Mouse (Mus musculus) midbrain, embryonic 13.5 days (tissue): ENCODE data around the gene Rbm24. TPM values are rescaled to one million over a fixed set of nuclear protein-coding genes. Genes with fewer than 3 reads are reported as not detected.
A peak's percentile ranks its signal among the peaks of the same experiment; 100 is the strongest.

Experiments used
- ATAC-seq: fragments of 200-750 bp; cut with Nextera tagmentation; 2 replicates; pipeline ENCODE4 v1.8.0; 2017; ENCODE audit warnings: mild to moderate bottlenecking, moderate TSS enrichment, moderate library complexity
- H3K27ac ChIP-seq: fragments of 300-500 bp; sonication (generic); 2 replicates; pipeline ENCODE4 v1.5.1; 2015; ENCODE audit warnings: inconsistent platforms, mild to moderate bottlenecking, moderate library complexity
- H3K27me3 ChIP-seq: fragments of 300-500 bp; sonication (generic); 2 replicates; pipeline ENCODE4 v1.6.1; 2015; ENCODE audit warnings: mild to moderate bottlenecking, inconsistent platforms
- H3K36me3 ChIP-seq: fragments of 300-500 bp; sonication (generic); 2 replicates; pipeline ENCODE4 v1.6.1; 2015; ENCODE audit warnings: mild to moderate bottlenecking, inconsistent platforms
- H3K4me1 ChIP-seq: fragments of 300-500 bp; sonication (generic); replicated peaks from 2 replicates; pipeline ENCODE4 v1.6.1; 2015; ENCODE audit warnings: inconsistent platforms
- H3K4me2 ChIP-seq: fragments of 300-500 bp; sonication (generic); replicated peaks from 2 replicates; pipeline ENCODE4 v1.6.1; 2015; ENCODE audit warnings: moderate library complexity, mild to moderate bottlenecking, inconsistent platforms
- H3K4me3 ChIP-seq: fragments of 300-500 bp; sonication (generic); replicated peaks from 2 replicates; pipeline ENCODE4 v1.5.1; 2015; ENCODE audit warnings: mild to moderate bottlenecking, inconsistent platforms
- H3K9ac ChIP-seq: fragments of 300-500 bp; sonication (generic); replicated peaks from 2 replicates; pipeline ENCODE4 v1.6.1; 2015; ENCODE audit warnings: mild to moderate bottlenecking, inconsistent platforms
- H3K9me3 ChIP-seq: fragments of 300-500 bp; sonication (generic); 2 replicates; pipeline ENCODE4 v1.6.1; 2016; ENCODE audit warnings: mild to moderate bottlenecking, inconsistent platforms
- WGBS: fragments of 180-500 bp; shearing (Covaris S2); methylation state at CpG from one replicate; pipeline ENCODE4 v1.1.7; 2015; 5-methylcytosine and 5-hydroxymethylcytosine counted together
- polyA plus RNA-seq: library from polyadenylated mRNA; unstranded; fragments of >200 nt; fragmentation: Nextera tagmentation; extraction: Ambion mirVana; gene quantifications from 2 replicates; pipeline ENCODE4 v1.2.1, GENCODE M21; 2015

Rbm24 gene
- polyA plus RNA-seq = 3.4 and 3.6 TPM in 2 replicates

GRCm38 (mm10) chr13:46418141-46418601 lies at the start of gene Rbm24:
TSS of gene Rbm24 (plus strand) at chr13:46418434.
- 1% methylated on average over 40 of the region's 41 CpGs for WGBS
- H3K4me2 ChIP-seq = peak within 1 kb of the TSS; percentile 88
- peak within 1 kb of the TSS; percentile 83 for H3K9ac ChIP-seq
- peak within 1 kb of the TSS; percentile 67 for H3K4me3 ChIP-seq
- peak; percentile 88 for ATAC-seq
- no peaks in the 10 kb centered on the region for H3K27me3 ChIP-seq
- H3K36me3 ChIP-seq = no peaks in the 10 kb centered on the region
- H3K9me3 ChIP-seq = no peaks in the 10 kb centered on the region
- H3K4me1 ChIP-seq = peaks cover 24% of the 10 kb centered on the region
- H3K27ac ChIP-seq = peak within 1 kb of the TSS; percentile 75

- WGBS = 73% methylated on average over 7 of the region's 7 CpGs
- Histone ChIP-seq H3K9ac (no peak overlapping the region), H3K4me2 (no peak overlapping the region), H3K27me3 (no peaks in the 10 kb centered on the region), H3K36me3 (no peaks in the 10 kb centered on the region), H3K4me1 (no peaks in the 10 kb centered on the region), H3K4me3 (no peak overlapping the region), H3K9me3 (no peaks in the 10 kb centered on the region), H3K27ac (no peak overlapping the region)
- ATAC-seq = no peak
These were observed 45.4 kb upstream of the Rbm24 start for GRCm38 (mm10) chr13:46372884-46373283.

GRCm38 (mm10) chr13:46375371-46375770 lies 42.9 kb upstream of the Rbm24 start:
- Histone ChIP-seq H3K27me3 (no peaks in the 10 kb centered on the region), H3K4me2 (no peak overlapping the region), H3K9me3 (no peaks in the 10 kb centered on the region), H3K4me3 (no peak overlapping the region), H3K36me3 (no peaks in the 10 kb centered on the region), H3K27ac (no peak overlapping the region), H3K4me1 (no peaks in the 10 kb centered on the region), H3K9ac (no peak overlapping the region)
- no peak for ATAC-seq
- 96% methylated on average over 1 of the region's 1 CpGs for WGBS

- no peaks in the 10 kb centered on the region for H3K9me3 ChIP-seq
- H3K4me2 ChIP-seq = no peak overlapping the region
- 78% methylated on average over 8 of the region's 8 CpGs for WGBS
- ATAC-seq = no peak
- no peaks in the 10 kb centered on the region for H3K36me3 ChIP-seq
- no peak overlapping the region for H3K27ac ChIP-seq
- no peak overlapping the region for H3K4me3 ChIP-seq
- H3K27me3 ChIP-seq = no peaks in the 10 kb centered on the region
- no peak overlapping the region for H3K9ac ChIP-seq
- no peaks in the 10 kb centered on the region for H3K4me1 ChIP-seq
These were observed 30.8 kb upstream of the Rbm24 start for GRCm38 (mm10) chr13:46387396-46387795.

DNA sequence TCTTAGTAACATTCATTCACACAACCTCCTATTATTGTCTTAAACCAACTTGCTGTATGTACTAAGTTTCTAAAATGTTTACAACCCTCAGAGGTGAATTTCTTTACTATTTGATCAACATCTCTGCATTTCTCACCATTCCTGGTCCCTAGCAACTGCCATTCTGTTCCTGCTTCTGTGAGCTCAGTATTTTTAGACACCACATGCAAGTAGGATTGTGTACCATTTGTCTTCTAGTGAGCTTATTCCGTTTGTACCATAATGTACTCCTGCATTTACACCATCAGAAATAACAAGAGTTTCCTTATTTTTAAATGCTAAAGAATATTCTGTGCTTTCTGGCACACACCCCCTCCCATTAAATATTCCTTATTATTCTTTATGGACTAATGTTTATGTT lies 26.6 kb upstream of the Rbm24 start:
- no peak for ATAC-seq
- Histone ChIP-seq H3K4me1 (no peaks in the 10 kb centered on the region), H3K27ac (no peak overlapping the region), H3K27me3 (no peaks in the 10 kb centered on the region), H3K9me3 (no peaks in the 10 kb centered on the region), H3K4me3 (no peak overlapping the region), H3K9ac (no peak overlapping the region), H3K36me3 (no peaks in the 10 kb centered on the region), H3K4me2 (no peak overlapping the region)
- WGBS = 85% methylated on average over 1 of the region's 1 CpGs

- Histone ChIP-seq H3K36me3 (no peaks in the 10 kb centered on the region), H3K27me3 (no peaks in the 10 kb centered on the region), H3K4me3 (no peak overlapping the region), H3K27ac (no peak overlapping the region), H3K4me2 (no peak overlapping the region), H3K9ac (no peak overlapping the region), H3K4me1 (no peaks in the 10 kb centered on the region), H3K9me3 (no peaks in the 10 kb centered on the region)
- 86% methylated on average over 4 of the region's 4 CpGs for WGBS
- ATAC-seq = no peak
These were observed 25.3 kb upstream of the Rbm24 start for GRCm38 (mm10) chr13:46392893-46393292.

GRCm38 (mm10) chr13:46393936-46394335 lies 24.3 kb upstream of the Rbm24 start:
- Histone ChIP-seq H3K27ac (no peak overlapping the region), H3K36me3 (no peaks in the 10 kb centered on the region), H3K4me3 (no peak overlapping the region), H3K9me3 (no peaks in the 10 kb centered on the region), H3K4me1 (no peaks in the 10 kb centered on the region), H3K4me2 (no peak overlapping the region), H3K9ac (no peak overlapping the region), H3K27me3 (no peaks in the 10 kb centered on the region)
- ATAC-seq = no peak
- 77% methylated on average over 2 of the region's 2 CpGs for WGBS

GRCm38 (mm10) chr13:46397235-46397634 lies 21.0 kb upstream of the Rbm24 start:
- Histone ChIP-seq H3K36me3 (no peaks in the 10 kb centered on the region), H3K9ac (no peak overlapping the region), H3K27ac (no peak overlapping the region), H3K4me2 (no peak overlapping the region), H3K9me3 (no peaks in the 10 kb centered on the region), H3K4me1 (no peaks in the 10 kb centered on the region), H3K27me3 (no peaks in the 10 kb centered on the region), H3K4me3 (no peak overlapping the region)
- WGBS = 88% methylated on average over 3 of the region's 3 CpGs
- no peak for ATAC-seq

- Histone ChIP-seq H3K9me3 (no peaks in the 10 kb centered on the region), H3K4me1 (no peaks in the 10 kb centered on the region), H3K36me3 (no peaks in the 10 kb centered on the region), H3K4me3 (no peak overlapping the region), H3K9ac (no peak overlapping the region), H3K27me3 (no peaks in the 10 kb centered on the region), H3K4me2 (no peak overlapping the region), H3K27ac (no peak overlapping the region)
- no peak for ATAC-seq
- WGBS = 98% methylated on average over 1 of the region's 1 CpGs
These were observed 11.1 kb upstream of the Rbm24 start for GRCm38 (mm10) chr13:46407151-46407550.

- no peaks in the 10 kb centered on the region for H3K36me3 ChIP-seq
- H3K4me3 ChIP-seq = no peak overlapping the region
- no peak for ATAC-seq
- no peak overlapping the region for H3K9ac ChIP-seq
- H3K27me3 ChIP-seq = no peaks in the 10 kb centered on the region
- no peak overlapping the region for H3K27ac ChIP-seq
- H3K4me2 ChIP-seq = no peak overlapping the region
- no peaks in the 10 kb centered on the region for H3K4me1 ChIP-seq
- H3K9me3 ChIP-seq = no peaks in the 10 kb centered on the region
These were observed 6.0 kb upstream of the Rbm24 start for GRCm38 (mm10) chr13:46412247-46412646.

DNA sequence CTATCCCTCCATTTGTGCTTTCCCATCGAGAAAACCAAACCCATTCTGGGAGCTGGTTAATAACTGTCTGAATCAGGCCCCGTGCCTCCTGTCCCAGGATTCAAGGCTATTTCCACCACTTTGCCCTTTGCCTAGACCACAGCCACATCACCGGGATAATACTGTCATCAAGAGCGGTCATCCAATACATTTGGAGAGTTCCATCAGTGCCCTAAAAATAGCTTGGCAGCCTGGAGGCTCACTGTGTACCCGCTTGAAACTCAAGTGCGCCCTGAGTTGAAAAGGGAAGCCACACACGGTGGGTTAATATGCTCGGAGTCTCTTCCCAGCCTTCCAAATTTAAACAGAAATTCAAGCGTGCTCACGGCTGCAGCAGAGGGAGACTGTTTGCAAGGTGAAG lies 4.6 kb upstream of the Rbm24 start:
- ATAC-seq = no peak
- WGBS = 75% methylated on average over 10 of the region's 10 CpGs

GRCm38 (mm10) chr13:46414050-46414449 lies 4.2 kb upstream of the Rbm24 start:
- WGBS = 78% methylated on average over 8 of the region's 8 CpGs
- Histone ChIP-seq H3K4me3 (no peak overlapping the region), H3K36me3 (no peaks in the 10 kb centered on the region), H3K9ac (0 out of 2 replicates have a peak overlapping the region, but pooled peaks have one; percentile 21), H3K4me2 (no peak overlapping the region), H3K27ac (no peak overlapping the region), H3K27me3 (no peaks in the 10 kb centered on the region), H3K4me1 (peaks cover 10% of the 10 kb centered on the region), H3K9me3 (no peaks in the 10 kb centered on the region)
- no peak for ATAC-seq

More for the DNA sequence above, 4.6 kb upstream of the Rbm24 start:
- Histone ChIP-seq H3K36me3 (no peaks in the 10 kb centered on the region), H3K4me1 (peaks cover 7% of the 10 kb centered on the region), H3K4me2 (no peak overlapping the region), H3K27me3 (no peaks in the 10 kb centered on the region), H3K27ac (no peak overlapping the region), H3K4me3 (no peak overlapping the region), H3K9me3 (no peaks in the 10 kb centered on the region), H3K9ac (no peak overlapping the region)

DNA sequence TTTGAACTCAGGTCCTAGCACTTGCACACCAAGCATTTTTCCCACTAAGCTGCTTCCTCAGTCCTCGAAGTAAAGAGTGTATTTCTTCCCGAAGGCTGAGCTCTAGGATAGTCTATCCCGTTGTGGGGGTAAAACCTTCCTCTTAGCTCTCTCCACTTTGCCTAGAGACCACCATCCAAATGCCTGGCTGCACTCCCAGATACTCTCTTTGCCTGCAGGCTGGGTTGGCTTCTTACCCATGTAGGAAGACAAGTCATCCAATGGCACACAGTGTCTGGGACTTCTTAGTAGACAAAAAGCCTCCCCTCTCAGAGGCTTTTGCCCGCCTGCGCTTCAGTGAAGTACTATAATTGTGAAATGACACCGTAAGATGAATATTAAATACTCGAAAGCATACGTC lies 2.2 kb upstream of the Rbm24 start:
- no peaks in the 10 kb centered on the region for H3K36me3 ChIP-seq
- WGBS = 91% methylated on average over 8 of the region's 8 CpGs
- no peaks in the 10 kb centered on the region for H3K9me3 ChIP-seq
- H3K4me2 ChIP-seq = no peak overlapping the region
- no peaks in the 10 kb centered on the region for H3K27me3 ChIP-seq
- H3K4me1 ChIP-seq = peaks cover 24% of the 10 kb centered on the region
- ATAC-seq = no peak
- H3K9ac ChIP-seq = no peak overlapping the region
- H3K4me3 ChIP-seq = no peak overlapping the region
- no peak overlapping the region for H3K27ac ChIP-seq
